Mouse (Mus musculus) heart, embryonic 16.5 days (tissue): Measurements from ENCODE around the gene Dexi. TPM values are rescaled to one million over a fixed set of nuclear protein-coding genes. Genes with fewer than 3 reads are reported as not detected.

Source experiments
- ATAC-seq: fragments of 200-750 bp; cut with Nextera tagmentation; replicated peaks from 2 replicates; pipeline ENCODE4 v1.8.0; 2017; ENCODE audit warnings: moderate number of reproducible peaks; ENCODE audit not compliant: insufficient read depth, low FRiP score; ENCODE audit errors: extremely low read depth
- H3K27ac ChIP-seq: fragments of 300-500 bp; sonication (generic); 2 replicates; pipeline ENCODE4 v1.5.1; 2014; ENCODE audit warnings: mild to moderate bottlenecking, low read length, control low read depth, moderate library complexity
- H3K27me3 ChIP-seq: fragments of 300-500 bp; sonication (generic); 2 replicates; pipeline ENCODE4 v1.6.1; 2014; ENCODE audit warnings: low read length, mixed read lengths; ENCODE audit not compliant: control insufficient read depth, insufficient read depth
- H3K36me3 ChIP-seq: fragments of 300-500 bp; sonication (generic); 2 replicates; pipeline ENCODE4 v1.6.1; 2014; ENCODE audit not compliant: control insufficient read depth, insufficient read depth
- H3K4me1 ChIP-seq: fragments of 300-500 bp; sonication (generic); 2 replicates; pipeline ENCODE4 v1.6.1; 2014; ENCODE audit warnings: low read length, mixed read lengths; ENCODE audit not compliant: control insufficient read depth, insufficient read depth
- H3K4me2 ChIP-seq: fragments of 300-500 bp; sonication (generic); 2 replicates; pipeline ENCODE4 v1.6.1; 2014; ENCODE audit warnings: low read depth, mild to moderate bottlenecking, control low read depth, low read length
- H3K4me3 ChIP-seq: fragments of 300-500 bp; sonication (generic); 2 replicates; pipeline ENCODE4 v1.5.1; 2014; ENCODE audit warnings: mild to moderate bottlenecking, control low read depth, low read length
- H3K9ac ChIP-seq: fragments of 300-500 bp; sonication (generic); 2 replicates; pipeline ENCODE4 v1.6.1; 2014; ENCODE audit warnings: low read length, control low read depth
- H3K9me3 ChIP-seq: fragments of 300-500 bp; sonication (generic); replicated peaks from 2 replicates; pipeline ENCODE4 v1.6.1; 2016; ENCODE audit warnings: low read length; ENCODE audit not compliant: control insufficient read depth
- WGBS: fragments of 180-500 bp; shearing (Covaris S2); extraction: QIAGEN DNeasy Blood & Tissue Kit; methylation state at CpG from one replicate; pipeline ENCODE4 v1.1.7; 2014; 5-methylcytosine and 5-hydroxymethylcytosine counted together
- polyA plus RNA-seq: library from polyadenylated mRNA; unstranded; fragments of >200 nt; fragmentation: Nextera tagmentation; extraction: Ambion mirVana; gene quantifications from 2 replicates; pipeline ENCODE4 v1.2.1, GENCODE M21; 2015

The Dexi gene
- polyA plus RNA-seq, 1 experiment from 2014 or later: 14.0 TPM

GRCm38 (mm10) chr16:10515953-10516572, 26.8 kb downstream of the Dexi start:
- 80% methylated on average over 12 of the region's 12 CpGs for WGBS
- Histone ChIP-seq H3K9me3 (no peaks in the 10 kb centered on the region), H3K36me3 (no peaks in the 10 kb centered on the region)

GRCm38 (mm10) chr16:10511134-10511520, 31.7 kb downstream of the Dexi start:
- H3K4me3 ChIP-seq: no peak overlapping the region
- H3K9me3 ChIP-seq: no peaks in the 10 kb centered on the region
- H3K4me2 ChIP-seq: no peak overlapping the region
- H3K9ac ChIP-seq: no peak overlapping the region
- ATAC-seq: no peak
- 79% methylated on average over 12 of the region's 12 CpGs for WGBS
- no peaks in the 10 kb centered on the region for H3K36me3 ChIP-seq
- 0 out of 2 replicates have a peak, but pooled peaks cover 7% of the 10 kb centered on the region for H3K27me3 ChIP-seq
- H3K4me1 ChIP-seq: no peaks in the 10 kb centered on the region
- H3K27ac ChIP-seq: no peak overlapping the region

More at GRCm38 (mm10) chr16:10515953-10516572, 26.8 kb downstream of the Dexi start:
- no peak overlapping the region for H3K4me2 ChIP-seq
- H3K27me3 ChIP-seq: no peaks in the 10 kb centered on the region
- H3K4me1 ChIP-seq: no peaks in the 10 kb centered on the region
- no peak overlapping the region for H3K27ac ChIP-seq
- no peak overlapping the region for H3K9ac ChIP-seq
- ATAC-seq: no peak
- no peak overlapping the region for H3K4me3 ChIP-seq

- no peak overlapping the region for H3K4me3 ChIP-seq
- no peak overlapping the region for H3K4me2 ChIP-seq
- H3K27ac ChIP-seq: no peak overlapping the region
- H3K27me3 ChIP-seq: 0 out of 2 replicates have a peak, but pooled peaks cover 7% of the 10 kb centered on the region
- H3K36me3 ChIP-seq: no peaks in the 10 kb centered on the region
- no peaks in the 10 kb centered on the region for H3K4me1 ChIP-seq
- no peak overlapping the region for H3K9ac ChIP-seq
- no peak for ATAC-seq
- 45% methylated on average over 14 of the region's 14 CpGs for WGBS
- no peaks in the 10 kb centered on the region for H3K9me3 ChIP-seq
Measured at GRCm38 (mm10) chr16:10510477-10511133, 32.2 kb downstream of the Dexi start.

- no peaks in the 10 kb centered on the region for H3K36me3 ChIP-seq
- ATAC-seq: no peak
- H3K4me3 ChIP-seq: no peak overlapping the region
- no peak overlapping the region for H3K9ac ChIP-seq
- no peaks in the 10 kb centered on the region for H3K9me3 ChIP-seq
- no peak overlapping the region for H3K4me2 ChIP-seq
- WGBS: 60% methylated on average over 6 of the region's 6 CpGs
- H3K4me1 ChIP-seq: no peaks in the 10 kb centered on the region
- H3K27me3 ChIP-seq: 0 out of 2 replicates have a peak, but pooled peaks cover 7% of the 10 kb centered on the region
- no peak overlapping the region for H3K27ac ChIP-seq
Measured at GRCm38 (mm10) chr16:10508691-10509090, 34.2 kb downstream of the Dexi start.

- 70% methylated on average over 4 of the region's 4 CpGs for WGBS
Measured at GRCm38 (mm10) chr16:10507445-10507844, 35.4 kb downstream of the Dexi start.

GRCm38 (mm10) chr16:10503058-10503457, 39.8 kb downstream of the Dexi start:
- Histone ChIP-seq H3K4me1 (peaks cover 2% of the 10 kb centered on the region; the same call in 1 of the 2 replicates), H3K27me3 (0 out of 2 replicates have a peak, but pooled peaks cover 6% of the 10 kb centered on the region), H3K9me3 (no peaks in the 10 kb centered on the region), H3K9ac (no peak overlapping the region), H3K27ac (no peak overlapping the region), H3K4me3 (no peak overlapping the region), H3K36me3 (no peaks in the 10 kb centered on the region), H3K4me2 (no peak overlapping the region)
- ATAC-seq: no peak
- WGBS: 56% methylated on average over 2 of the region's 2 CpGs

More at GRCm38 (mm10) chr16:10507445-10507844, 35.4 kb downstream of the Dexi start:
- Histone ChIP-seq H3K27ac (no peak overlapping the region), H3K4me2 (no peak overlapping the region), H3K4me1 (no peaks in the 10 kb centered on the region), H3K4me3 (no peak overlapping the region), H3K9ac (no peak overlapping the region), H3K27me3 (0 out of 2 replicates have a peak, but pooled peaks cover 10% of the 10 kb centered on the region), H3K9me3 (no peaks in the 10 kb centered on the region), H3K36me3 (no peaks in the 10 kb centered on the region)
- no peak for ATAC-seq

GRCm38 (mm10) chr16:10501865-10502264, 41.0 kb downstream of the Dexi start:
- no peaks in the 10 kb centered on the region for H3K36me3 ChIP-seq
- H3K4me3 ChIP-seq: no peak overlapping the region
- H3K9ac ChIP-seq: no peak overlapping the region
- H3K4me1 ChIP-seq: peaks cover 3% of the 10 kb centered on the region; the same call in 1 of the 2 replicates
- H3K9me3 ChIP-seq: no peaks in the 10 kb centered on the region
- no peak overlapping the region for H3K27ac ChIP-seq
- ATAC-seq: no peak; the same call in 1 of the 2 replicates
- H3K27me3 ChIP-seq: 0 out of 2 replicates have a peak, but pooled peaks cover 4% of the 10 kb centered on the region
- H3K4me2 ChIP-seq: no peak overlapping the region
- 14% methylated on average over 8 of the region's 8 CpGs for WGBS

GRCm38 (mm10) chr16:10499122-10499521, 43.7 kb downstream of the Dexi start:
- H3K4me2 ChIP-seq: no peak overlapping the region
- no peaks in the 10 kb centered on the region for H3K36me3 ChIP-seq
- no peak overlapping the region for H3K4me3 ChIP-seq
- ATAC-seq: no peak
- peaks cover 3% of the 10 kb centered on the region; the same call in 1 of the 2 replicates for H3K4me1 ChIP-seq
- H3K27me3 ChIP-seq: 0 out of 2 replicates have a peak, but pooled peaks cover 4% of the 10 kb centered on the region
- no peak overlapping the region for H3K27ac ChIP-seq
- no peaks in the 10 kb centered on the region for H3K9me3 ChIP-seq
- 55% methylated on average over 1 of the region's 1 CpGs for WGBS
- H3K9ac ChIP-seq: no peak overlapping the region

- H3K27ac ChIP-seq: no peak overlapping the region
- H3K9ac ChIP-seq: no peak overlapping the region
- no peaks in the 10 kb centered on the region for H3K9me3 ChIP-seq
- H3K4me3 ChIP-seq: no peak overlapping the region
- WGBS: 40% methylated on average over 5 of the region's 5 CpGs
- ATAC-seq: no peak
- H3K36me3 ChIP-seq: no peaks in the 10 kb centered on the region
- H3K4me2 ChIP-seq: no peak overlapping the region
- H3K4me1 ChIP-seq: peaks cover 3% of the 10 kb centered on the region; the same call in 1 of the 2 replicates
- H3K27me3 ChIP-seq: 0 out of 2 replicates have a peak, but pooled peaks cover 4% of the 10 kb centered on the region
Measured at GRCm38 (mm10) chr16:10498096-10498602, 44.7 kb downstream of the Dexi start.
